Mouse (Mus musculus) MEL (cell line): Measurements from ENCODE around the gene Kctd2.

ENCODE experiments used
- CHD1 ChIP-seq: IDR thresholded peaks from 2 replicates; pipeline ENCODE4 v1.6.1; 2012; ENCODE audit warnings: low read depth, mild to moderate bottlenecking, inconsistent platforms, low read length, improper control_type of control experiment
- CTCF ChIP-seq, 3 experiments: IDR thresholded peaks in 2 of 3; conservative IDR thresholded peaks in 1 of 3; 2 replicates each; pipeline ENCODE4 v1.5.1; 2011 to 2012; ENCODE audit warnings: low read length in 3 of 3, low read depth in 2 of 3, mild to moderate bottlenecking in 2 of 3, improper control_type of control experiment in 1 of 3, inconsistent platforms in 1 of 3, mixed read lengths in 1 of 3, moderate library complexity in 1 of 3; ENCODE audit not compliant: control insufficient read depth in 1 of 3, insufficient read depth in 1 of 3, poor library complexity in 1 of 3, severe bottlenecking in 1 of 3
- EP300 ChIP-seq, 2 experiments: IDR thresholded peaks; 2 replicates each; pipeline ENCODE4 v1.6.1; 2011; ENCODE audit warnings: improper control_type of control experiment in 2 of 2, low read length in 2 of 2, low read depth in 1 of 2, mild to moderate bottlenecking in 1 of 2
- ETS1 ChIP-seq: IDR thresholded peaks from 2 replicates; pipeline ENCODE4 v1.6.1; 2012; ENCODE audit warnings: low read depth, mild to moderate bottlenecking, inconsistent platforms, low read length, improper control_type of control experiment, moderate library complexity
- MAX ChIP-seq: IDR thresholded peaks from 2 replicates; pipeline ENCODE4 v1.6.1; 2011; ENCODE audit warnings: low read length, improper control_type of control experiment
- POLR2AphosphoS2 ChIP-seq: IDR thresholded peaks from 2 replicates; pipeline ENCODE4 v1.6.1; 2011; ENCODE audit warnings: low read length, improper control_type of control experiment
- TAL1 ChIP-seq: IDR thresholded peaks from 2 replicates; pipeline ENCODE4 v1.6.1; 2012; ENCODE audit warnings: mild to moderate bottlenecking, inconsistent platforms, low read length, moderate library complexity, mixed read lengths

DNA sequence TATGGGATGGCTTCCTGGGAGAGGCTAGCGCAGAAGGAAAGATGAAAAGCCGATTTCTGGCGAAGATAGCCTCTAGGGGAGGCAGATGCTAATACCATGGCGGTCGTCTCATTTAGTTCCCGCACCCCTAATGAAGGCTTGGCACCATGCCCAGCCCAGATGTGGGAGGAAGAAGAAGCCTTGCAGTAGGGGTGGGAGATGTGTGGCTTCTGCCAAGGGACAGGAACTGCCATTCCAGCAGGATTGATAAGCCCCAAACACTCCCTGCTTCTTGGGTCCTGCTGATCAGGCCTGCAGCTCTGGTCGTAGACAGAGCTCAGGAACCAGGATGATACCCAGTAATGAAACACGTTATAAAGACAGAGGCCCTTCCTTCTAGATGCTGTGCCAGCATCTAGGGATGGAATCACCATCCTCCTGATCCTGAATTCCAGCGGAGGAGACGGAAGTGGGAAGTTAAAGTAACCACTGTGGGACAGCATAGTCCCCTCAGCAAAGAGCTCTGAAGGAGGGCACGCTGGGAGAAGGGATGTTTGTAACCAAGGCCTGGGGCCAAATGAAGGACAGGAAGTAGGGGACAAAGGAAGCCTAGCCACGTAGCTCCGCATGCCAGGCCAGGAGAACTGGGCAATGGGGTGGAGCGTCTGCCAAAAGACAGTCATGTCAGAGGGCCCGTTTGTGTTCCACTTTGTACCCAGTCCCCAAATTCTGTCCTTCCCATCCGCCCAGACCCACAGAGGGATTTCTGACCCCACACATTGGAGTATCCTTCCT lies 36.0 kb upstream of the Kctd2 start:
- peak; percentile 73 for TF ChIP-seq ETS1
- no peak for TF ChIP-seq CTCF (IDR thresholded peaks at IDR 0.05 in 2 of 3, conservative IDR thresholded peaks at IDR 0.05 in 1 of 3; ENCODE audit: control insufficient read depth in 1 of 3, insufficient read depth in 1 of 3, low read depth in 2 of 3, low read length in 3 of 3, poor library complexity in 1 of 3, severe bottlenecking in 1 of 3)
- no peak for TF ChIP-seq CHD1
- peak; percentile 47 for TF ChIP-seq MAX
- no peak for TF ChIP-seq TAL1
- peak; percentile 64 to 72 for TF ChIP-seq EP300 (IDR thresholded peaks at IDR 0.05; ENCODE audit: low read depth in 1 of 2, low read length in 2 of 2)
- no peak for TF ChIP-seq POLR2AphosphoS2
